Mouse (Mus musculus): Measurements from ENCODE around the gene Ppp1r15b.
A peak's percentile ranks its signal among the peaks of the same experiment; 100 is the strongest.

The Ppp1r15b gene

GRCm38 (mm10) chr1:133161559-133161958 is 30.6 kb downstream of the Ppp1r15b start:
- no peak for DNase-seq (ENCODE audit: low read depth, low spot score)

- DNase-seq (ENCODE audit: low read depth, low spot score): no peak
These were observed 31.1 kb downstream of the Ppp1r15b start for GRCm38 (mm10) chr1:133162046-133162445.

- DNase-seq (ENCODE audit: low read depth, low spot score): no peak
These were observed 32.0 kb downstream of the Ppp1r15b start for GRCm38 (mm10) chr1:133162981-133163380.

- DNase-seq (ENCODE audit: low read depth, low spot score): no peak
These were observed 33.0 kb downstream of the Ppp1r15b start, which contains the start of gene Plekha6 for GRCm38 (mm10) chr1:133163820-133164431. Plekha6 (plus strand) TSS chr1:133164210.

GRCm38 (mm10) chr1:133164591-133165011 is 33.7 kb downstream of the Ppp1r15b start:
- no peak for DNase-seq (ENCODE audit: low read depth, low spot score)

- DNase-seq (ENCODE audit: low read depth, low spot score): no peak
These were observed 34.2 kb downstream of the Ppp1r15b start for GRCm38 (mm10) chr1:133165111-133165510.

- DNase-seq (ENCODE audit: low read depth, low spot score): no peak
These were observed 37.5 kb downstream of the Ppp1r15b start for GRCm38 (mm10) chr1:133168318-133169060.

GRCm38 (mm10) chr1:133170196-133170595 is 39.3 kb downstream of the Ppp1r15b start:
- no peak for DNase-seq (ENCODE audit: low read depth, low spot score)

GRCm38 (mm10) chr1:133171357-133171756 is 40.4 kb downstream of the Ppp1r15b start:
- no peak for DNase-seq (ENCODE audit: low read depth, low spot score)

- no peak for DNase-seq (ENCODE audit: low read depth, low spot score)
These were observed 44.2 kb downstream of the Ppp1r15b start for GRCm38 (mm10) chr1:133175150-133175549.

- DNase-seq (ENCODE audit: low read depth, low spot score): peak; percentile 66
These were observed 46.7 kb downstream of the Ppp1r15b start for GRCm38 (mm10) chr1:133177480-133178172.

- DNase-seq (ENCODE audit: low read depth, low spot score): no peak
These were observed 47.9 kb downstream of the Ppp1r15b start for GRCm38 (mm10) chr1:133178732-133179440.

- DNase-seq (ENCODE audit: low read depth, low spot score): peak; percentile 92
These were observed 50.4 kb downstream of the Ppp1r15b start for GRCm38 (mm10) chr1:133181072-133182015.

- DNase-seq (ENCODE audit: low read depth, low spot score): peak; percentile 60
These were observed 51.2 kb downstream of the Ppp1r15b start for GRCm38 (mm10) chr1:133182016-133182705.

GRCm38 (mm10) chr1:133182706-133183095 is 51.8 kb downstream of the Ppp1r15b start:
- DNase-seq (ENCODE audit: low read depth, low spot score): no peak

GRCm38 (mm10) chr1:133183141-133183925 is 52.4 kb downstream of the Ppp1r15b start:
- no peak for DNase-seq (ENCODE audit: low read depth, low spot score)

- no peak for DNase-seq (ENCODE audit: low read depth, low spot score)
These were observed 57.2 kb downstream of the Ppp1r15b start for GRCm38 (mm10) chr1:133187948-133188680.

- no peak for DNase-seq (ENCODE audit: low read depth, low spot score)
These were observed 57.8 kb downstream of the Ppp1r15b start for GRCm38 (mm10) chr1:133188719-133189118.

Data from retina, postnatal 7 days (tissue).